Mouse (Mus musculus) C2C12 (cell line): Measurements from ENCODE around the gene Camkv.

Experiments
- CEBPB ChIP-seq: IDR thresholded peaks from one replicate; pipeline ENCODE4 v1.6.1; 2011; ENCODE audit warnings: low read depth, mild to moderate bottlenecking, control low read depth, moderate library complexity
- CTCF ChIP-seq: IDR thresholded peaks from one replicate; pipeline ENCODE4 v1.5.1; 2011; ENCODE audit not compliant: control insufficient read depth, insufficient read depth, insufficient read length
- FOSL1 ChIP-seq: IDR thresholded peaks from one replicate; pipeline ENCODE4 v1.8.0; 2011; ENCODE audit warnings: mild to moderate bottlenecking, low read length; ENCODE audit not compliant: poor library complexity, insufficient read depth, severe bottlenecking
- MYOD1 ChIP-seq: IDR thresholded peaks from one replicate; pipeline ENCODE4 v1.6.1; 2011; ENCODE audit warnings: low read depth; ENCODE audit not compliant: control insufficient read depth, insufficient read length
- MYOG ChIP-seq: IDR thresholded peaks from one replicate; pipeline ENCODE4 v1.6.1; 2011; ENCODE audit not compliant: control insufficient read depth, insufficient read length; ENCODE audit errors: extremely low read depth
- USF1 ChIP-seq: IDR thresholded peaks from one replicate; pipeline ENCODE4 v1.6.1; 2011; ENCODE audit warnings: low read depth, mild to moderate bottlenecking, control low read depth, moderate library complexity

DNA sequence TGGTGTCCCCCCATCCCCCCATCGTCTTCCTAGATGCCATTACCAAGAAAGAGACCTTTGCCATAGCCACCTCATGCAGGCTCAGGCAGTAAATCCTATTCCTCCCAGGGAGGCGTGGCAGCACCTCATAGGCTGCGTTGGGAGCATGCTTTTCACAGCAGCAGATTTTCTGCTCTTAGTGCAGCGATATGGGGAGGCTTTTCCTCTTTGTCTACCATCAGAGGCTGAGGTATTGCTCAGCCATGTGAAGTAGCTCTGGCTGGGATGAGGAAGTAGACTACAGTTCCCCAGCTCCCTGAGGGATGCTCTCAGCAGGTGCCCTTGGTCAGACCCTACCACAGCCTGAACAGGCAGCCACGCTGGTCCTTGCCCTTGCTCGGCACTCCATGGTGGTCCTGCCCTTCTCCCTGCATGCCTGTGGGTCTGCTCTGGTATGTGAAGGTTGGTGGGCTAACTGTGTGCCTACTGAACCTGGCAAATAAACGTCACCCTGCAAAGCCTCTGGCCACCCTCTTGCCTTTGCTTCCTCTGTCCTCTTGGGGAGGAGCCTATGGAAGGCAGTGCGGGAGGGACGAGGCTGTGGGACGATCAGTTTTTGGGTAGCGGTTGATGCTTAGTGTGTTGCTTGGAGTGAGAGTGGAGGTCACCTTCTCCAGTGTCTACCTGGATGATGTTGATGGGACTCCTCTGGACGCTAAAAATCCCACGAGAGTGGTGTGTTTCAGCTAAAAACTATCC, 13.9 kb downstream of the Camkv start:
- TF ChIP-seq CTCF (no peak), USF1 (no peak), FOSL1 (no peak), MYOG (no peak), CEBPB (no peak), MYOD1 (no peak)
